ENCODE assay signal across 9 mouse cellular contexts in genomic region chr4:45826275-45827040, GRCm38 (mm10). TPM values are rescaled to one million over a fixed set of nuclear protein-coding genes. Genes with fewer than 3 reads are reported as not detected.
DNase-seq lines count a peak whose midpoint lies in the region; ATAC-seq and TF ChIP-seq lines count a peak whose summit lies in the region.
"Had no signal": no experiment of that assay in that cellular context is flagged by ENCODE, and none has a peak within 500 bp of the region (broad histone marks: within the 10 kb centered on the region; RNA-seq: fewer than 3 reads in every experiment).

Gene Igfbpl1 (minus strand): TSS chr4:45826923.

- no peak for ATAC-seq in heart, embryonic 14.5 days (ENCODE audit: insufficient number of reproducible peaks, insufficient read depth, low FRiP score, low read depth)
- peak; percentile 66 for ATAC-seq in forebrain, embryonic 16.5 days
- no peak for ATAC-seq in liver, postnatal 0 days

- in situ Hi-C loops in ES-E14 (cut with MboI; ENCODE audit: low sequenced_read_pairs in 2 of 2, unreplicated experiment in 2 of 2) = no loop called here

- H3K27ac ChIP-seq in heart, embryonic 14.5 days (replicated peaks in 1 of 2; ENCODE audit: control insufficient read depth in 1 of 2, insufficient read depth in 1 of 2, low read depth in 2 of 2, low read length in 2 of 2) = no peak within 1 kb of the TSS
- no peak within 1 kb of the TSS for H3K27ac ChIP-seq in ES-E14 (ENCODE audit: insufficient read depth, low read depth, low read length, poor library complexity, severe bottlenecking)
- peak within 1 kb of the TSS; percentile 98 for H3K27ac ChIP-seq in forebrain, embryonic 16.5 days (ENCODE audit: low read length)
- no peak within 1 kb of the TSS for H3K27ac ChIP-seq in liver, postnatal 0 days (ENCODE audit: low read depth)

- H3K4me2 ChIP-seq in heart, embryonic 14.5 days (ENCODE audit: low read length) = peak within 1 kb of the TSS; percentile 90
- peak within 1 kb of the TSS; percentile 63 for H3K4me2 ChIP-seq in forebrain, embryonic 16.5 days (ENCODE audit: low read length)
- H3K4me2 ChIP-seq in liver, postnatal 0 days (ENCODE audit: low read depth, low read length) = no peak within 1 kb of the TSS

- no peak for DNase-seq in heart, adult 18-20 months
- DNase-seq in ES-E14 (ENCODE audit: low read depth, low spot score) = no peak
- DNase-seq in liver, postnatal 0 days = no peak
- DNase-seq in left cerebral cortex, postnatal 36 days (ENCODE audit: low spot score in 2 of 2) = no peak
- DNase-seq in adrenal gland, postnatal 25 days = no peak
- no peak for DNase-seq in thymus, postnatal 25 days

- H3K36me3 ChIP-seq in heart, embryonic 14.5 days (ENCODE audit: control insufficient read depth, insufficient read depth, low read length) = no peaks in the 10 kb centered on the region
- no peaks in the 10 kb centered on the region for H3K36me3 ChIP-seq in ES-E14 (ENCODE audit: control insufficient read depth, insufficient read depth, low read length, poor library complexity, severe bottlenecking)
- no peaks in the 10 kb centered on the region for H3K36me3 ChIP-seq in forebrain, embryonic 16.5 days (ENCODE audit: control insufficient read depth, insufficient read depth)
- no peaks in the 10 kb centered on the region for H3K36me3 ChIP-seq in liver, postnatal 0 days (replicated peaks; ENCODE audit: insufficient read depth, low read length)

- intact Hi-C loops in left cerebral cortex, postnatal 36 days (cut with DNase I) = no loop called here

- peaks cover 71% of the 10 kb centered on the region for H3K27me3 ChIP-seq in heart, embryonic 14.5 days (ENCODE audit: control insufficient read depth, insufficient read depth, low read length)
- H3K27me3 ChIP-seq in forebrain, embryonic 16.5 days (replicated peaks; ENCODE audit: control insufficient read depth, insufficient read depth, low read length) = no peaks in the 10 kb centered on the region
- peaks cover 61% of the 10 kb centered on the region for H3K27me3 ChIP-seq in liver, postnatal 0 days (ENCODE audit: insufficient read depth, low read length)

- H3K4me1 ChIP-seq in heart, embryonic 14.5 days (ENCODE audit: control insufficient read depth in 2 of 2, insufficient read depth in 2 of 2, low read length in 2 of 2) = peaks cover 19 to 24% of the 10 kb centered on the region in 2 experiments
- H3K4me1 ChIP-seq in ES-E14 (ENCODE audit: control insufficient read depth in 2 of 2, insufficient read depth in 2 of 2, low read length in 2 of 2, poor library complexity in 1 of 2) = peaks cover 0 to 8% of the 10 kb centered on the region in 2 experiments; a peak in 1 of 4 replicates
- H3K4me1 ChIP-seq in forebrain, embryonic 16.5 days (replicated peaks; ENCODE audit: control insufficient read depth, insufficient read depth, low read length) = peaks cover 59% of the 10 kb centered on the region
- H3K4me1 ChIP-seq in liver, postnatal 0 days (ENCODE audit: insufficient read depth) = no peaks in the 10 kb centered on the region

- no peak for TF ChIP-seq EP300 in liver, postnatal 0 days (IDR thresholded peaks at IDR 0.05; ENCODE audit: low read depth)

- H3K9me3 ChIP-seq in heart, embryonic 14.5 days (ENCODE audit: control insufficient read depth, low read length) = no peaks in the 10 kb centered on the region
- H3K9me3 ChIP-seq in ES-E14 (ENCODE audit: control insufficient read depth, insufficient read depth, low read depth, low read length) = no peaks in the 10 kb centered on the region
- H3K9me3 ChIP-seq in forebrain, embryonic 16.5 days (ENCODE audit: control insufficient read depth, low read length) = no peaks in the 10 kb centered on the region
- H3K9me3 ChIP-seq in liver, postnatal 0 days (ENCODE audit: low read length) = no peaks in the 10 kb centered on the region

- 2% methylated on average over 91 of the region's 91 CpGs for WGBS in heart, embryonic 14.5 days
- WGBS in forebrain, embryonic 16.5 days = under 1% methylated on average over 91 of the region's 91 CpGs
- WGBS in liver, postnatal 0 days (ENCODE audit: insufficient replicate concordance) = 2% methylated on average over 85 of the region's 91 CpGs

- no peak for TF ChIP-seq CTCF in liver, postnatal 0 days (IDR thresholded peaks at IDR 0.05; ENCODE audit: low read depth)

- peak within 1 kb of the TSS; percentile 64 for H3K9ac ChIP-seq in heart, embryonic 14.5 days (ENCODE audit: low read length)
- peak within 1 kb of the TSS; percentile 60 for H3K9ac ChIP-seq in ES-E14 (ENCODE audit: insufficient read depth, low read depth, low read length, poor library complexity, severe bottlenecking)
- H3K9ac ChIP-seq in forebrain, embryonic 16.5 days (replicated peaks; ENCODE audit: low read depth, low read length) = peak within 1 kb of the TSS; percentile 94
- no peak within 1 kb of the TSS for H3K9ac ChIP-seq in liver, postnatal 0 days (replicated peaks)

- peak within 1 kb of the TSS; percentile 46 to 54 for H3K4me3 ChIP-seq in heart, embryonic 14.5 days (ENCODE audit: control insufficient read depth in 1 of 2, insufficient read depth in 1 of 2, low read depth in 1 of 2, low read length in 2 of 2)
- H3K4me3 ChIP-seq in ES-E14 (ENCODE audit: insufficient read depth in 1 of 2, low read depth in 1 of 2, low read length in 2 of 2, poor library complexity in 1 of 2, severe bottlenecking in 1 of 2) = peak within 1 kb of the TSS; percentile 70 to 74
- peak within 1 kb of the TSS; percentile 75 for H3K4me3 ChIP-seq in forebrain, embryonic 16.5 days (replicated peaks; ENCODE audit: low read length)
- peak within 1 kb of the TSS; percentile 13; the same call in 1 of the 2 replicates for H3K4me3 ChIP-seq in liver, postnatal 0 days (ENCODE audit: low read depth, low read length)
- H3K4me3 ChIP-seq: erythroblast, embryonic 14.5 days had no signal

TF ChIP-seq in ES-E14, 5 proteins besides CTCF, POLR2A, EP300 and RAD21:
- TF ChIP-seq ZNF384 (IDR thresholded peaks at IDR 0.05; ENCODE audit: low read depth, low read length) (no peak), ZC3H11A (IDR thresholded peaks at IDR 0.05; ENCODE audit: borderline replicate concordance, low read depth, low read length) (no peak), CHD2 (IDR thresholded peaks at IDR 0.05; ENCODE audit: low read depth, low read length) (no peak), MAFK (IDR thresholded peaks at IDR 0.05; ENCODE audit: insufficient read depth, low read depth, low read length) (no peak), HCFC1 (IDR thresholded peaks at IDR 0.05; ENCODE audit: borderline replicate concordance, insufficient read depth, low read length) (no peak)

RNA-seq across cellular contexts. Expression of gene Igfbpl1, which starts in this region (rescaled TPM):
- 5.9 TPM in 2 replicates for polyA plus RNA-seq in heart, embryonic 14.5 days (2014; fragmentation: Nextera tagmentation; extraction: Ambion mirVana)
- under 1 TPM; 0.23 to 0.30 TPM for total RNA-seq in heart, adult 18-20 months (2021)
- total RNA-seq in ES-E14 (2012; rRNA removed) = 4.1 and 6.8 TPM in 2 replicates
- polyA plus RNA-seq in forebrain, embryonic 16.5 days (2015; fragmentation: Nextera tagmentation; extraction: Ambion mirVana) = 94.2 and 109 TPM in 2 replicates
- polyA plus RNA-seq in liver, postnatal 0 days (2015; fragmentation: Nextera tagmentation; extraction: Ambion mirVana) = not detected in 2 replicates
- total RNA-seq in left cerebral cortex, postnatal 36 days (2021) = 1 to 10 TPM in 1 of 2 experiments, under 1 TPM in 1; 0.67 to 1.0 TPM
- not detected in 2 replicates for total RNA-seq in adrenal gland, postnatal 25 days (2021)
- polyA plus RNA-seq: erythroblast, embryonic 14.5 days had no signal

Comparison
In these comparisons a context has a peak if more than half of its experiments do, and no peak if none do; other contexts are left out.
1. RNA of gene Igfbpl1 (polyA plus RNA-seq): 94.2 to 109 TPM in forebrain, embryonic 16.5 days; 5.9 TPM in heart, embryonic 14.5 days and not detected in liver, postnatal 0 days; every median in the first group is over 10 times any median in the second.
2. H3K4me3 ChIP-seq: peak in every context shown above with its lines; median percentile 75 in forebrain, embryonic 16.5 days; 72 in ES-E14; 50 in heart, embryonic 14.5 days; 13 in liver, postnatal 0 days.